Mouse (Mus musculus): ENCODE data around the gene Gpd1l. TPM values are rescaled to one million over a fixed set of nuclear protein-coding genes. Genes with fewer than 3 reads are reported as not detected.

The Gpd1l gene
- polyA plus RNA-seq, 1 experiment from 2014 or later, result 12.7 TPM

DNA sequence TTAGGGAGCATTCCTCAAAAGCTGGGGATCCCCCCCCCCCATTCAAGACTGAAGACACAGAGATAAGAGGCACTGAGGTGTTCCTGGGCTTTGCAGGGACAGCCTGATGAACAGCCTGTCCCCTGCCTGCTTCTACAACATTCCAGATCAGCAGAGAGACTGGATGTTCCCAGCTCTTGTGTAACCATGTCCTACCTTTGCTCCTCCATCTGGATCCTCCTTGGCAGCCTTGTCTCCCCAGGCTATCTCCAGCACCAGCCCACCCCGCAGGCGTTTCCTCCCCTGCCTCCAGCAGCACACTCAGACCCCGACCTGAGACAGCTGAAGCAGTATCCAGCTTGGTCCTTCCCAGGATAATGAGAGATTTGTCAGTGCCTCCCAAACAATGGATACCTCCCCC is 30.3 kb upstream of the Gpd1l start:
- H3K27ac ChIP-seq (ENCODE audit: low read length), result no peak overlapping the region
- WGBS, result 48% methylated on average over 3 of the region's 3 CpGs
- no peaks in the 10 kb centered on the region for H3K27me3 ChIP-seq (replicated peaks; ENCODE audit: insufficient read depth, low read length)
- no peak for TF ChIP-seq EP300 (IDR thresholded peaks at IDR 0.05)
- TF ChIP-seq CTCF (IDR thresholded peaks at IDR 0.05), result no peak
- no peak overlapping the region for H3K4me2 ChIP-seq (replicated peaks; ENCODE audit: low read depth, low read length)
- no peaks in the 10 kb centered on the region for H3K9me3 ChIP-seq (ENCODE audit: low read length)
- no peaks in the 10 kb centered on the region for H3K4me1 ChIP-seq (ENCODE audit: insufficient read depth, low read depth, low read length)
- ATAC-seq (no peak), DNase-seq (ENCODE audit: low spot score) (no peak)
- H3K4me3 ChIP-seq (ENCODE audit: low read depth, low read length), result no peak overlapping the region
- H3K9ac ChIP-seq (replicated peaks; ENCODE audit: low read depth), result no peak overlapping the region
- no peaks in the 10 kb centered on the region for H3K36me3 ChIP-seq (ENCODE audit: insufficient read depth, low read length)

DNA sequence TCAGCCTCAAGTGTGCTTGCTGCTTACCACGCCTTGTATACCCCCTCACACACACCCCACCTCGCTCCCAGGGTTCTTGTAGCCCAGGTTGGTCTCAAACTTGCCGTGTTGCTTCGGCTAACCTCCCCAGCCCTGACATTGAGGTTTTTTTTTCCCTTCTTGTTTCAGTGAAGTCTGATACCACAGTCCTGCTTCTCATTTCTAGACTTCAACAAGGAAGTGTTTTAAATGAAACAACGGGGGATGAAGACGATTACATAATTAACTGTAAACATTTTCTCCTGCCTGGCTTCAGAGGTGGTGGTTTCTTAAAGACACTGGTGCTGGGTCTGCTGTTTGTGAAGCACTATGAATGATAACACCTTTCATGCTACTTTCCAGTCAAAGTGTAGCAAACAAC is 27.1 kb upstream of the Gpd1l start:
- Histone ChIP-seq H3K4me1 (ENCODE audit: insufficient read depth, low read depth, low read length) (no peaks in the 10 kb centered on the region), H3K36me3 (ENCODE audit: insufficient read depth, low read length) (no peaks in the 10 kb centered on the region), H3K27ac (ENCODE audit: low read length) (no peak overlapping the region), H3K27me3 (replicated peaks; ENCODE audit: insufficient read depth, low read length) (no peaks in the 10 kb centered on the region), H3K4me2 (replicated peaks; ENCODE audit: low read depth, low read length) (no peak overlapping the region), H3K4me3 (ENCODE audit: low read depth, low read length) (no peak overlapping the region), H3K9ac (replicated peaks; ENCODE audit: low read depth) (no peak overlapping the region), H3K9me3 (ENCODE audit: low read length) (no peaks in the 10 kb centered on the region)
- no peak for DNase-seq (ENCODE audit: low spot score)
- 64% methylated on average over 6 of the region's 6 CpGs for WGBS
- TF ChIP-seq EP300 (IDR thresholded peaks at IDR 0.05) (no peak), CTCF (IDR thresholded peaks at IDR 0.05) (no peak)
- no peak for ATAC-seq

DNA sequence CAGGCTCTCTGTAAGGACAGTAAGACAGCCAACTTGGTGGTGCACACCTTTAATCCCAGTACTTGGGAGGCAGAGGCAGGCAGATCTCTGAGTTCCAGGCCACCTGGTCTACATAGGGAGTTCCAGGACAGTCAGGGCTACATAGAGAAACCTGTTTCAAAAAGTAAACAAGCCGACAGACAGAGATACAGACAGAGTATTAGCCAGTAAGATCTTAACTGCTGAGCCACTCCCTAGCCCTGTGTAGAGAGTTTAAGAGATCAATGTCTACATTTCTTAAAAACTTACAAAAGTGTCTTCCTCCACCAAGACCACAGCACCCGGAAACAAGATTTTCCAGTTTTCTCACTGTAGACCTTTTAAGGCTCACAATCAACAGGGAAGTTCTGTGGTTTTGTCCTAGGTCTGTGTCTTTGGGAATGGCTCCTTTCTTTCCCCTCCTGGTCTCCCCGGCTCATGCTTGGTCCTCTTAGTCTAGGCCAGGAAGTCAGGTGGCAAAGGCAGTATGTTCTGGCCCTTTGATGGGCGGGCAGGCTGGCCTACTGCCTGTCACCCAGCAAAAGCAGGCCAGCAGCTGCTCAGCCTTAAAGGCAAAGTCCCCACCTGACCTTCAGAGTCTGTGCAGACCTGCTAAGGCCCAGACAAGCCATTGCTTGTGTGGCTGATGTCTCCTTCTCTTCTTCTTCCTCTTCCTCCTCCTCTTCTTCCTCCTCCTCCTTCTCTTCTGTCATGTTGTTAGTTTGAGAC is 26.4 kb upstream of the Gpd1l start:
- H3K36me3 ChIP-seq (ENCODE audit: insufficient read depth, low read length), result no peaks in the 10 kb centered on the region
- no peak overlapping the region for H3K9ac ChIP-seq (replicated peaks; ENCODE audit: low read depth)
- no peak overlapping the region for H3K27ac ChIP-seq (ENCODE audit: low read length)
- no peaks in the 10 kb centered on the region for H3K9me3 ChIP-seq (ENCODE audit: low read length)
- H3K27me3 ChIP-seq (replicated peaks; ENCODE audit: insufficient read depth, low read length), result no peaks in the 10 kb centered on the region
- DNase-seq (ENCODE audit: low spot score) (no peak), ATAC-seq (no peak)
- 48% methylated on average over 4 of the region's 4 CpGs for WGBS
- TF ChIP-seq EP300 (IDR thresholded peaks at IDR 0.05) (no peak), CTCF (IDR thresholded peaks at IDR 0.05) (no peak)
- no peaks in the 10 kb centered on the region for H3K4me1 ChIP-seq (ENCODE audit: insufficient read depth, low read depth, low read length)
- H3K4me2 ChIP-seq (replicated peaks; ENCODE audit: low read depth, low read length), result no peak overlapping the region
- no peak overlapping the region for H3K4me3 ChIP-seq (ENCODE audit: low read depth, low read length)

DNA sequence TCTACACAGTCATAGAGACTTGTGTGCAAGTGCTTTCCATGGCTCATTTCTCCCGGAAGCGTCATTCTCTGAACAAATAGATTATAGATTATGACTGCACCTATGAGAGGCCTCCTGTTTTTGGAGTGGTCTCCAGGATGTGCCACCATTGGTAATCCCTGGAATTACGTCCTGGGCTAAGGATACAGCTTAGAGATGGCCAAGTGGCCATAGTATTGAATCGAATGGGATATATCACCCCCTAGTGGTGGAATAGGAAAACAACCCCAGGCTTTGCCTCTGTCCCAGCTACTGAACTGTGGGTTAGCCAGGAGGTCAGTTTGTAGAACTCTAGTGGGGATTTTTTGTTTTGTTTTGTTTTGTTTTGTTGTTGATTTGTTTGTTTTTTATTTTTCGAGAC is 23.2 kb upstream of the Gpd1l start:
- DNase-seq (ENCODE audit: low spot score), result peak; percentile 75
- peak; percentile 75 for ATAC-seq
- no peaks in the 10 kb centered on the region for H3K36me3 ChIP-seq (ENCODE audit: insufficient read depth, low read length)
- H3K4me1 ChIP-seq (ENCODE audit: insufficient read depth, low read depth, low read length), result no peaks in the 10 kb centered on the region
- H3K9me3 ChIP-seq (ENCODE audit: low read length), result no peaks in the 10 kb centered on the region
- H3K27ac ChIP-seq (ENCODE audit: low read length), result no peak overlapping the region
- TF ChIP-seq CTCF (IDR thresholded peaks at IDR 0.05) (peak; percentile 82), EP300 (IDR thresholded peaks at IDR 0.05) (no peak)
- no peak overlapping the region for H3K4me3 ChIP-seq (ENCODE audit: low read depth, low read length)
- no peak overlapping the region for H3K9ac ChIP-seq (replicated peaks; ENCODE audit: low read depth)
- H3K4me2 ChIP-seq (replicated peaks; ENCODE audit: low read depth, low read length), result no peak overlapping the region
- WGBS, result 29% methylated on average over 5 of the region's 5 CpGs
- no peaks in the 10 kb centered on the region for H3K27me3 ChIP-seq (replicated peaks; ENCODE audit: insufficient read depth, low read length)

DNA sequence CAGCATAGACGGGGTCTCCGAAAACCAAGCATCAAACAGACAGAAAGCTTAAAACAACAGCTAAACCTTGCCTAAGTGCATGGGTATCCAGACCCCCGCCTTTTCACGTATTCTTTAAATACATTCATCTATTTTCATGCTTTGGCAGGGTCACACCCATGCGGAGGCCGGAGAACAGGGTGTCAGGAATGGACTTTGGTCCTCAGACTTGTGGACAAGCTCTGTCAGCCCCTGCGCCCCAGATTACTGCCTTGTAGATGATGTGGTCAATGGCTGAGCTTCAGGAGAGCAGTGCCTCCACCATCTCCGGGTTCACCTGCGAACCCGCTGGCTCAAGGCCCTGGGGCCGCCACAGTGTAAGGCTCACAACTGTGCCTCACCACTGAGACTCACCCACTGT is 21.6 kb upstream of the Gpd1l start:
- H3K27ac ChIP-seq (ENCODE audit: low read length), result no peak overlapping the region
- H3K9me3 ChIP-seq (ENCODE audit: low read length), result no peaks in the 10 kb centered on the region
- H3K9ac ChIP-seq (replicated peaks; ENCODE audit: low read depth), result no peak overlapping the region
- no peaks in the 10 kb centered on the region for H3K4me1 ChIP-seq (ENCODE audit: insufficient read depth, low read depth, low read length)
- 92% methylated on average over 11 of the region's 11 CpGs for WGBS
- no peak overlapping the region for H3K4me3 ChIP-seq (ENCODE audit: low read depth, low read length)
- no peak for ATAC-seq
- H3K4me2 ChIP-seq (replicated peaks; ENCODE audit: low read depth, low read length), result no peak overlapping the region
- no peaks in the 10 kb centered on the region for H3K36me3 ChIP-seq (ENCODE audit: insufficient read depth, low read length)
- DNase-seq (ENCODE audit: low spot score), result no peak
- no peaks in the 10 kb centered on the region for H3K27me3 ChIP-seq (replicated peaks; ENCODE audit: insufficient read depth, low read length)
- TF ChIP-seq EP300 (IDR thresholded peaks at IDR 0.05) (no peak), CTCF (IDR thresholded peaks at IDR 0.05) (no peak)

DNA sequence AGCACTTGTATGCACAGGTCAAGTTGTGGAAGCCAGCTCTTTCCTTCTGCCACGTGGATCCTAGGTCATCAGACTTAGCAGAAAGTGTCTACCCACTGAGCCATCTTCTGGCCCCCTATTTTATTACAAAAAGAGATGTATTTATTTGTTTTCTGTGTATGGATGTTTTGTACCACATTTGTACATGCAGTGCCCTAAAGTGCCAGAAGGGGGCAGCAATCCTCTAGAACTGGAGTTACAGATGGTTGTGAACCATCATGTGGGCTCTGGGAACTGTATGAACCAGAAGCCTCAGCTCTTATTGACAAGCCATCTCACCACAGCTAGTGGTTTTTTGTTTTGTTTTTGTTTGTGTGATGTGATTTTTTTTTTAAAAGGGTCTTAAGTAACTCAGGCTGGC is 19.1 kb upstream of the Gpd1l start:
- Histone ChIP-seq H3K27me3 (replicated peaks; ENCODE audit: insufficient read depth, low read length) (no peaks in the 10 kb centered on the region), H3K9ac (replicated peaks; ENCODE audit: low read depth) (no peak overlapping the region), H3K36me3 (ENCODE audit: insufficient read depth, low read length) (no peaks in the 10 kb centered on the region), H3K4me2 (replicated peaks; ENCODE audit: low read depth, low read length) (no peak overlapping the region), H3K9me3 (ENCODE audit: low read length) (no peaks in the 10 kb centered on the region), H3K27ac (ENCODE audit: low read length) (no peak overlapping the region), H3K4me3 (ENCODE audit: low read depth, low read length) (no peak overlapping the region), H3K4me1 (ENCODE audit: insufficient read depth, low read depth, low read length) (no peaks in the 10 kb centered on the region; the same call in 1 of the 2 replicates)
- no peak for ATAC-seq
- DNase-seq (ENCODE audit: low spot score), result no peak
- WGBS, result 36% methylated on average over 1 of the region's 1 CpGs
- TF ChIP-seq EP300 (IDR thresholded peaks at IDR 0.05) (no peak), CTCF (IDR thresholded peaks at IDR 0.05) (peak; percentile 56)
